Mouse (Mus musculus): Measurements from ENCODE around the gene Bcas2. TPM values are rescaled to one million over a fixed set of nuclear protein-coding genes. Genes with fewer than 3 reads are reported as not detected.

Gene Bcas2
- total and polyA plus RNA-seq, 2 experiments from 2014 or later = 33.0 to 96.8 TPM

DNA sequence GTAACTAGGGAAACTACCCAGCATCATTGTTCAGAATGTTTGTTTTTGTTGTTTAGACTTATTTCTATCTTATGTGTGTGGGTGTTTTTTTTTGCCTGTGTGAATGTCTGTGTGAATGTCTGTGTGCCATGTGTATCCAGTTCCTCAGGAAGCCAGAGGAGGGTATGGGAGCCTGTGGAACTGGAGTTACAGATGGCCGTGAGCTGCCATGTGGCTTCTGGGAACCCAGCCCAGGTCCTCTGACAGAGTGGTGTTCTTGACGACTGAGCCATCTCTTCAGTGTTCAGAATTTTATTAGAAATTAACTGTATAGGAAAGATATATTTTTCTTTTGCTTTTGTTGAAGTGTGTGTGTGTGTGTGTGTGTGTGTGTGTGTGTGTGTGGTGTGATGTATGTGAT lies 50.0 kb downstream of the Bcas2 start:
- WGBS = 50% methylated on average over 2 of the region's 2 CpGs
- Histone ChIP-seq H3K4me1 (ENCODE audit: control insufficient read depth, insufficient read depth) (no peaks in the 10 kb centered on the region), H3K4me3 (ENCODE audit: low read depth, low read length) (no peak overlapping the region), H3K9me3 (replicated peaks; ENCODE audit: control insufficient read depth, low read length) (no peaks in the 10 kb centered on the region), H3K9ac (replicated peaks; ENCODE audit: low read depth, low read length) (no peak overlapping the region), H3K4me2 (ENCODE audit: low read depth, low read length) (no peak overlapping the region), H3K27ac (ENCODE audit: low read depth) (no peak overlapping the region), H3K27me3 (ENCODE audit: control insufficient read depth, insufficient read depth, low read length) (no peaks in the 10 kb centered on the region), H3K36me3 (replicated peaks; ENCODE audit: control insufficient read depth, insufficient read depth, low read length) (no peaks in the 10 kb centered on the region)
- no peak for DNase-seq (ENCODE audit: low spot score)
- TF ChIP-seq CTCF (IDR thresholded peaks at IDR 0.05; ENCODE audit: low read depth) (no peak), EP300 (IDR thresholded peaks at IDR 0.05; ENCODE audit: low read depth) (no peak)
- ATAC-seq (ENCODE audit: insufficient read depth, low read depth) = no peak

DNA sequence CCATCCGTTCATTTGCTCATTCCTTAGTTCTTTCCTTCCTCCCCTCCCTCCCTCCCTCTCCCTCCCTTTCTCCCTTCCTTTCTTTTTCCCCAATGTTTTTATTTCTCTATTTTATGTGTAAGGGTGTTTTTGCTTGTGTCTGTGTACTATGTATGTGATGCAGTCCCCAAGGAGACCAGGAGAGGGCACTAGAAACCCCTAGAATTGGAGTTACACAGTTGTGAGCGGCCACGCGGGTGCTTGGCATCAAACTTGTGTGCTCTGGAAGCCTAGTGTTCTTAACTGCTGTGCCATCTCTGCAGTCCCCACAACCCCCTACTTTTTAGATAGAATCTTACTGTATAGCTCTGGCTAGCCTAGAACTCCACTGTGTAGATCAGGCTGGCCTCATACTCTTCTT lies 52.3 kb downstream of the Bcas2 start:
- no peak overlapping the region for H3K9ac ChIP-seq (replicated peaks; ENCODE audit: low read depth, low read length)
- H3K36me3 ChIP-seq (replicated peaks; ENCODE audit: control insufficient read depth, insufficient read depth, low read length) = no peaks in the 10 kb centered on the region
- H3K9me3 ChIP-seq (replicated peaks; ENCODE audit: control insufficient read depth, low read length) = peaks cover 15% of the 10 kb centered on the region
- H3K4me3 ChIP-seq (ENCODE audit: low read depth, low read length) = no peak overlapping the region
- H3K27ac ChIP-seq (ENCODE audit: low read depth) = no peak overlapping the region
- H3K27me3 ChIP-seq (ENCODE audit: control insufficient read depth, insufficient read depth, low read length) = no peaks in the 10 kb centered on the region
- no peaks in the 10 kb centered on the region for H3K4me1 ChIP-seq (ENCODE audit: control insufficient read depth, insufficient read depth)
- DNase-seq (ENCODE audit: low spot score) (no peak), ATAC-seq (ENCODE audit: insufficient read depth, low read depth) (no peak)
- TF ChIP-seq EP300 (IDR thresholded peaks at IDR 0.05; ENCODE audit: low read depth) = no peak
- TF ChIP-seq CTCF (IDR thresholded peaks at IDR 0.05; ENCODE audit: low read depth) = no peak; the same call in 1 of the 2 replicates
- H3K4me2 ChIP-seq (ENCODE audit: low read depth, low read length) = no peak overlapping the region
- 54% methylated on average over 4 of the region's 4 CpGs for WGBS

DNA sequence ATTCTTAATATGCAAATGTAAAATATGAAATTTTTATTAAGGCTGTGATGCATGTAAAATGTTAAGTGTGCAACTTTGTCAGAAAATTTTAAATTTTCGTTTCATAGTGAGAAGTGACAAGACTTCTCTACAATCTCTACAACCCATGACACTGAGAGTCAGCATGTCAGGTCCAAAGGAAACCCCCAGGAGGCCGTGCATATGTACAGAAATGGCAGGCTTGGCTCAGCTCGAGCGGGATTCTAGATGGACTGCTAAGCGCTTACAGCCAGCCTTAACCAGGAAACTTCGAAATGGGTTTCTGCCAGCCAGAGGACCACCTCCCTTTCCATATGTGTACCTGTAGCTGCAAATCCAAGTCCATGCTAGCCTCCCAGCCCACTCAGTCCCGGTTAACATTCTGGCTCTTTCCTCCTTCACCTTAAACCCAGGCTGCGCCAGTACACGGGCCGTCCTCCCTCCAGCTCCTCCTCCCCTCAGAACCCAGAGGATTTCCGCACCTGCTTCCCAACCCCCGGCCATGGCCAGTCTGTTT lies 52.8 kb downstream of the Bcas2 start:
- ATAC-seq (ENCODE audit: insufficient read depth, low read depth) (no peak), DNase-seq (ENCODE audit: low spot score) (no peak)
- 76% methylated on average over 12 of the region's 12 CpGs for WGBS
- H3K36me3 ChIP-seq (replicated peaks; ENCODE audit: control insufficient read depth, insufficient read depth, low read length) = no peaks in the 10 kb centered on the region
- H3K4me2 ChIP-seq (ENCODE audit: low read depth, low read length) = no peak overlapping the region
- no peaks in the 10 kb centered on the region for H3K27me3 ChIP-seq (ENCODE audit: control insufficient read depth, insufficient read depth, low read length)
- H3K27ac ChIP-seq (ENCODE audit: low read depth) = no peak overlapping the region
- H3K4me3 ChIP-seq (ENCODE audit: low read depth, low read length) = no peak overlapping the region
- no peak overlapping the region for H3K9ac ChIP-seq (replicated peaks; ENCODE audit: low read depth, low read length)
- H3K4me1 ChIP-seq (ENCODE audit: control insufficient read depth, insufficient read depth) = no peaks in the 10 kb centered on the region
- H3K9me3 ChIP-seq (replicated peaks; ENCODE audit: control insufficient read depth, low read length) = peaks cover 15% of the 10 kb centered on the region
- no peak for TF ChIP-seq CTCF (IDR thresholded peaks at IDR 0.05; ENCODE audit: low read depth)
- no peak for TF ChIP-seq EP300 (IDR thresholded peaks at IDR 0.05; ENCODE audit: low read depth)

DNA sequence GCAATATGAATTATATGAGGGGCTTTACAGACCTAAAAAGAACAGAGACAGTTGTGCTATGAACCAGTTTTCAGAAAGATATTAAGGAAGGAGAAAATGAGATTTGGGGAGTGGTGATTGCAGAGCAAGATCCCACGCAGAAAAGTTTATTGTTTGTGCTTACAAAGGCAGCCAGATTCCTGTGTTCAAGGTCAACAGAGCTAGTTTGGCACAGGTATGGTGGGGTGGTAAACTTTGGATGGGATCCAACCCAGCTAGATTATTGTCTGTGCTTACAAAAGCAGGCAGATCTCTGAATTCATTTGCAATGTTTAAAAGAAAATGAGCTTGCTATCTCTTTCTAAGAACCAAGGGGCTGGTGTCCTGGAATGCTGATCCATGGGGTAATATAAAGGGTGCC lies 56.3 kb downstream of the Bcas2 start:
- Histone ChIP-seq H3K27me3 (ENCODE audit: control insufficient read depth, insufficient read depth, low read length) (no peaks in the 10 kb centered on the region), H3K4me1 (ENCODE audit: control insufficient read depth, insufficient read depth) (no peaks in the 10 kb centered on the region), H3K9ac (replicated peaks; ENCODE audit: low read depth, low read length) (no peak overlapping the region), H3K4me2 (ENCODE audit: low read depth, low read length) (no peak overlapping the region), H3K9me3 (replicated peaks; ENCODE audit: control insufficient read depth, low read length) (peaks cover 15% of the 10 kb centered on the region), H3K27ac (ENCODE audit: low read depth) (no peak overlapping the region), H3K4me3 (ENCODE audit: low read depth, low read length) (no peak overlapping the region), H3K36me3 (replicated peaks; ENCODE audit: control insufficient read depth, insufficient read depth, low read length) (no peaks in the 10 kb centered on the region)
- 92% methylated on average over 1 of the region's 1 CpGs for WGBS
- ATAC-seq (ENCODE audit: insufficient read depth, low read depth) = no peak
- TF ChIP-seq CTCF (IDR thresholded peaks at IDR 0.05; ENCODE audit: low read depth) = no peak
- no peak for TF ChIP-seq EP300 (IDR thresholded peaks at IDR 0.05; ENCODE audit: low read depth)
- DNase-seq (ENCODE audit: low spot score) = no peak

Other genes with a start within 250 kb of the Bcas2 start
- gene Sycp1, start 235.6 kb upstream of the Bcas2 start, total RNA-seq (2014; rRNA removed; ENCODE audit: low replicate concordance) = not detected in 2 replicates
- not detected in 2 replicates for gene Sycp1, start 235.6 kb upstream of the Bcas2 start, polyA plus RNA-seq (2015; fragmentation: Nextera tagmentation; extraction: Ambion mirVana)
- gene Nr1h5, start 207.5 kb upstream of the Bcas2 start, total RNA-seq (2014; rRNA removed; ENCODE audit: low replicate concordance) = not detected in 2 replicates
- gene Nr1h5, start 207.5 kb upstream of the Bcas2 start, polyA plus RNA-seq (2015; fragmentation: Nextera tagmentation; extraction: Ambion mirVana) = 0.04 TPM in 1 of 2 replicates, not detected in the other
- 31.8 TPM in 2 replicates for gene Sike1, start 175.9 kb upstream of the Bcas2 start, total RNA-seq (2014; rRNA removed; ENCODE audit: low replicate concordance)
- gene Sike1, start 175.9 kb upstream of the Bcas2 start, polyA plus RNA-seq (2015; fragmentation: Nextera tagmentation; extraction: Ambion mirVana) = 60.0 and 72.5 TPM in 2 replicates
- 229 and 268 TPM in 2 replicates for gene Csde1, start 151.2 kb upstream of the Bcas2 start, total RNA-seq (2014; rRNA removed; ENCODE audit: low replicate concordance)
- gene Csde1, start 151.2 kb upstream of the Bcas2 start, polyA plus RNA-seq (2015; fragmentation: Nextera tagmentation; extraction: Ambion mirVana) = 225 and 238 TPM in 2 replicates
- 38.3 and 43.2 TPM in 2 replicates for gene Nras, start 113.4 kb upstream of the Bcas2 start, total RNA-seq (2014; rRNA removed; ENCODE audit: low replicate concordance)
- gene Nras, start 113.4 kb upstream of the Bcas2 start, polyA plus RNA-seq (2015; fragmentation: Nextera tagmentation; extraction: Ambion mirVana) = 37.7 and 39.0 TPM in 2 replicates
- gene Ampd1, start 97.6 kb upstream of the Bcas2 start, total RNA-seq (2014; rRNA removed; ENCODE audit: low replicate concordance) = not detected in 2 replicates
- gene Ampd1, start 97.6 kb upstream of the Bcas2 start, polyA plus RNA-seq (2015; fragmentation: Nextera tagmentation; extraction: Ambion mirVana) = not detected in 2 replicates
- gene Dennd2c, start 69.1 kb upstream of the Bcas2 start, total RNA-seq (2014; rRNA removed; ENCODE audit: low replicate concordance) = 3.9 and 4.0 TPM in 2 replicates
- gene Dennd2c, start 69.1 kb upstream of the Bcas2 start, polyA plus RNA-seq (2015; fragmentation: Nextera tagmentation; extraction: Ambion mirVana) = 1.6 and 1.7 TPM in 2 replicates
- 11.4 and 22.8 TPM in 2 replicates for gene Trim33, start 107.6 kb downstream of the Bcas2 start, total RNA-seq (2014; rRNA removed; ENCODE audit: low replicate concordance)
- 5.5 TPM in 2 replicates for gene Trim33, start 107.6 kb downstream of the Bcas2 start, polyA plus RNA-seq (2015; fragmentation: Nextera tagmentation; extraction: Ambion mirVana)